In the genomic region with DNA sequence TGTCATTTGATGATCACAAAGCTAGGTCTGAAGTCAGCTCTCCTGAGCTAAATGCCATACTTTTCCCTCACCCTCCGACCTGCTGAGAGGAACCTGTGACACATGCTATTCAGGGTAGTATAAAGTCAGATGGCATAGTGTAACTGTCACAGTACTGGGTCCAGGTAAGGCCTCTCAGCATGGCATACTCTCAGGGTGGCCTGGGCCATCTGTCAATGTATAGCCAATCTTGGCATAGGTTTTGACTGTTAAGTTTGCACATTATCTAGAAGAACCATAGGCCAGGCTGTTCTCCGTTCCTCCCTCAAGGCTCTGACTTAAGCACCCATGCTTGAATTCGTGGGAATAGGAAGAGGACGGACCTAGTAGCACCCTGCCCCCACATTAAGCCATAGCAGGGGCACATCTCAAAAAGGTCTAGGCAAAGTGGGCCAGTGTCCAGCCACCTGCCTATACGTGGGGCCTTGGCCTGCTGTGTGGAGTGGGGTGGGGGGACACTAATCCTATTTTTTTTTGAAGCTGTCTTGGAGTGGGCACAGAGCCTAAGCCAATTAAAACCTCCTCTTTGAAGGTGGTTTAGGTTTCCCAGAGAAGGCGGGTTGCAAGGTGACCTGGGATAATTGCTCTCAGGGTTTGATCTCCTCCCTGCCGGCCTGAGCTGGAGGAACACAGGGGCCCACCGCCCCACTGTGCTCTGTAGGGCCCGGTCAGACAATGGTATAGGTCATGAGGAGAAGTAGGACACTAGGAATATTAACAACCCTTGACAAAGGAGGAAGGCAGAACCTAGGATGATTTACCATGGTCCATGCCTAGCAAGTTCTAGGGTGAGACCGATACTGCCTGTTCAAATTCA, we compare ENCODE assay signal across 13 mouse cellular contexts.
DNase-seq lines count a peak whose midpoint lies in the region; ATAC-seq lines count a peak whose summit lies in the region.
"Had no signal": no experiment of that assay in that cellular context is flagged by ENCODE, and none has a peak within 500 bp of the region (broad histone marks: within the 10 kb centered on the region; RNA-seq: fewer than 3 reads in every experiment).

No protein-coding gene starts in this region.

- H3K4me2 ChIP-seq in heart, embryonic 13.5 days = no peak overlapping the region
- no peak overlapping the region for H3K4me2 ChIP-seq in heart, embryonic 11.5 days
- H3K4me2 ChIP-seq in midbrain, embryonic 13.5 days (replicated peaks) = no peak overlapping the region
- H3K4me2 ChIP-seq in midbrain, embryonic 11.5 days = no peak overlapping the region
- no peak overlapping the region for H3K4me2 ChIP-seq in forebrain, embryonic 13.5 days
- H3K4me2 ChIP-seq: intestine, embryonic 15.5 days had no signal

- H3K4me3 ChIP-seq in heart, embryonic 13.5 days = no peak overlapping the region
- H3K4me3 ChIP-seq in heart, embryonic 11.5 days (ENCODE audit: low read depth, low read length) = no peak overlapping the region
- H3K4me3 ChIP-seq in midbrain, embryonic 13.5 days (replicated peaks) = no peak overlapping the region
- no peak overlapping the region for H3K4me3 ChIP-seq in midbrain, embryonic 11.5 days (ENCODE audit: low read depth, low read length)
- no peak overlapping the region for H3K4me3 ChIP-seq in forebrain, embryonic 13.5 days
- H3K4me3 ChIP-seq: intestine, embryonic 15.5 days had no signal

- H3K27ac ChIP-seq in heart, embryonic 13.5 days (replicated peaks) = no peak overlapping the region
- H3K27ac ChIP-seq in heart, embryonic 11.5 days (ENCODE audit: low read depth, low read length) = no peak overlapping the region
- H3K27ac ChIP-seq in midbrain, embryonic 13.5 days = no peak overlapping the region
- H3K27ac ChIP-seq in midbrain, embryonic 11.5 days (ENCODE audit: low read depth, low read length) = no peak overlapping the region
- H3K27ac ChIP-seq in forebrain, embryonic 13.5 days = peak overlapping the region; percentile 20
- H3K27ac ChIP-seq: intestine, embryonic 15.5 days; liver, embryonic 14.5 days had no signal

- peak; percentile 25; the same call in 1 of the 2 replicates for ATAC-seq in heart, embryonic 13.5 days (ENCODE audit: extremely low read depth, insufficient number of reproducible peaks, low FRiP score, low TSS enrichment)
- no peak for ATAC-seq in heart, embryonic 11.5 days (replicated peaks; ENCODE audit: insufficient number of reproducible peaks, low FRiP score, low TSS enrichment)
- peak; percentile 63 for ATAC-seq in midbrain, embryonic 13.5 days
- no peak for ATAC-seq in midbrain, embryonic 11.5 days (ENCODE audit: low FRiP score)
- peak; percentile 66 for ATAC-seq in forebrain, embryonic 13.5 days
- ATAC-seq: intestine, embryonic 15.5 days had no signal

- no peak for DNase-seq in midbrain, embryonic 11.5 days (ENCODE audit: low spot score, missing footprints)
- DNase-seq in retina, postnatal 7 days (ENCODE audit: low read depth, low spot score) = peak; percentile 11
- no peak for DNase-seq in heart, adult 8-10 months (ENCODE audit: low spot score)
- no peak for DNase-seq in left cerebral cortex, adult 8-10 months (ENCODE audit: low spot score in 2 of 2)
- DNase-seq: adrenal gland, adult 8-10 months; B cell, adult 2 months; lung, postnatal 14 days had no signal

- no peaks in the 10 kb centered on the region for H3K4me1 ChIP-seq in heart, embryonic 13.5 days
- H3K4me1 ChIP-seq in heart, embryonic 11.5 days (ENCODE audit: control insufficient read depth, insufficient read depth, low read length) = no peaks in the 10 kb centered on the region
- H3K4me1 ChIP-seq in midbrain, embryonic 13.5 days (replicated peaks) = 0 out of 2 replicates have a peak, but pooled peaks cover 9% of the 10 kb centered on the region
- H3K4me1 ChIP-seq in midbrain, embryonic 11.5 days (ENCODE audit: control insufficient read depth, insufficient read depth, low read length) = no peaks in the 10 kb centered on the region
- H3K4me1 ChIP-seq in forebrain, embryonic 13.5 days = peaks cover 36% of the 10 kb centered on the region
- H3K4me1 ChIP-seq: intestine, embryonic 15.5 days had no signal

- no peaks in the 10 kb centered on the region for H3K9me3 ChIP-seq in heart, embryonic 13.5 days
- no peaks in the 10 kb centered on the region for H3K9me3 ChIP-seq in heart, embryonic 11.5 days (replicated peaks; ENCODE audit: control insufficient read depth, low read length)
- H3K9me3 ChIP-seq in midbrain, embryonic 13.5 days = no peaks in the 10 kb centered on the region
- H3K9me3 ChIP-seq in midbrain, embryonic 11.5 days (ENCODE audit: control insufficient read depth, low read length) = no peaks in the 10 kb centered on the region
- no peaks in the 10 kb centered on the region for H3K9me3 ChIP-seq in forebrain, embryonic 13.5 days (replicated peaks)
- H3K9me3 ChIP-seq: intestine, embryonic 15.5 days had no signal

- 66% methylated on average over 10 of the region's 10 CpGs for WGBS in heart, embryonic 13.5 days
- 69% methylated on average over 10 of the region's 10 CpGs for WGBS in heart, embryonic 11.5 days (ENCODE audit: insufficient replicate concordance)
- WGBS in midbrain, embryonic 13.5 days = 38% methylated on average over 10 of the region's 10 CpGs
- WGBS in midbrain, embryonic 11.5 days = 36% methylated on average over 10 of the region's 10 CpGs
- 25% methylated on average over 10 of the region's 10 CpGs for WGBS in forebrain, embryonic 13.5 days

- no peaks in the 10 kb centered on the region for H3K36me3 ChIP-seq in heart, embryonic 13.5 days
- H3K36me3 ChIP-seq in heart, embryonic 11.5 days (ENCODE audit: control insufficient read depth, insufficient read depth, low read length) = no peaks in the 10 kb centered on the region
- H3K36me3 ChIP-seq in midbrain, embryonic 13.5 days = no peaks in the 10 kb centered on the region
- no peaks in the 10 kb centered on the region for H3K36me3 ChIP-seq in midbrain, embryonic 11.5 days (ENCODE audit: control insufficient read depth, insufficient read depth, low read length)
- no peaks in the 10 kb centered on the region for H3K36me3 ChIP-seq in forebrain, embryonic 13.5 days (ENCODE audit: poor library complexity, severe bottlenecking)
- H3K36me3 ChIP-seq: intestine, embryonic 15.5 days had no signal

- H3K27me3 ChIP-seq in heart, embryonic 13.5 days (replicated peaks) = peaks cover 56% of the 10 kb centered on the region
- peaks cover 8% of the 10 kb centered on the region; the same call in 1 of the 2 replicates for H3K27me3 ChIP-seq in heart, embryonic 11.5 days (ENCODE audit: control insufficient read depth, insufficient read depth, low read length)
- H3K27me3 ChIP-seq in midbrain, embryonic 13.5 days = no peaks in the 10 kb centered on the region
- no peaks in the 10 kb centered on the region for H3K27me3 ChIP-seq in midbrain, embryonic 11.5 days (ENCODE audit: control insufficient read depth, insufficient read depth, low read length)
- H3K27me3 ChIP-seq in forebrain, embryonic 13.5 days = peaks cover 5% of the 10 kb centered on the region; the same call in 1 of the 2 replicates
- H3K27me3 ChIP-seq: intestine, embryonic 15.5 days had no signal

- no peak overlapping the region for H3K9ac ChIP-seq in heart, embryonic 13.5 days
- no peak overlapping the region for H3K9ac ChIP-seq in heart, embryonic 11.5 days (ENCODE audit: low read depth, low read length)
- no peak overlapping the region for H3K9ac ChIP-seq in midbrain, embryonic 13.5 days (replicated peaks)
- H3K9ac ChIP-seq in midbrain, embryonic 11.5 days (ENCODE audit: low read length) = no peak overlapping the region
- H3K9ac ChIP-seq in forebrain, embryonic 13.5 days = no peak overlapping the region
- H3K9ac ChIP-seq: intestine, embryonic 15.5 days; liver, embryonic 14.5 days had no signal

Comparison
In these comparisons a context has a peak if more than half of its experiments do, and no peak if none do; other contexts are left out.
1. ATAC-seq: peak in heart, embryonic 13.5 days (single experiment), midbrain, embryonic 13.5 days (single experiment) and forebrain, embryonic 13.5 days (single experiment); none in heart, embryonic 11.5 days (single experiment) and midbrain, embryonic 11.5 days (single experiment).